Mouse (Mus musculus) lung, postnatal 0 days (tissue): ENCODE data around the gene Sema4a.

Experiments
- CTCF ChIP-seq: IDR thresholded peaks from 2 replicates; pipeline ENCODE4 v1.5.1; 2016; ENCODE audit warnings: antibody characterized with exemption, mild to moderate bottlenecking
- EP300 ChIP-seq: IDR thresholded peaks from 2 replicates; pipeline ENCODE4 v1.6.1; 2016; ENCODE audit warnings: antibody characterized with exemption, mild to moderate bottlenecking, control low read depth

- TF ChIP-seq CTCF (no peak), EP300 (no peak)
Observed at GRCm38 (mm10) chr3:88473020-88473419, 12.0 kb upstream of the Sema4a start.
